Mouse (Mus musculus) NIH3T3 (cell line): ENCODE data around the gene Bckdha.

ENCODE experiments used
- DNase-seq: peaks from one replicate; pipeline ENCODE4 v3.0.0-alpha.2; 2012; ENCODE audit warnings: low read depth

Gene Bckdha

DNA sequence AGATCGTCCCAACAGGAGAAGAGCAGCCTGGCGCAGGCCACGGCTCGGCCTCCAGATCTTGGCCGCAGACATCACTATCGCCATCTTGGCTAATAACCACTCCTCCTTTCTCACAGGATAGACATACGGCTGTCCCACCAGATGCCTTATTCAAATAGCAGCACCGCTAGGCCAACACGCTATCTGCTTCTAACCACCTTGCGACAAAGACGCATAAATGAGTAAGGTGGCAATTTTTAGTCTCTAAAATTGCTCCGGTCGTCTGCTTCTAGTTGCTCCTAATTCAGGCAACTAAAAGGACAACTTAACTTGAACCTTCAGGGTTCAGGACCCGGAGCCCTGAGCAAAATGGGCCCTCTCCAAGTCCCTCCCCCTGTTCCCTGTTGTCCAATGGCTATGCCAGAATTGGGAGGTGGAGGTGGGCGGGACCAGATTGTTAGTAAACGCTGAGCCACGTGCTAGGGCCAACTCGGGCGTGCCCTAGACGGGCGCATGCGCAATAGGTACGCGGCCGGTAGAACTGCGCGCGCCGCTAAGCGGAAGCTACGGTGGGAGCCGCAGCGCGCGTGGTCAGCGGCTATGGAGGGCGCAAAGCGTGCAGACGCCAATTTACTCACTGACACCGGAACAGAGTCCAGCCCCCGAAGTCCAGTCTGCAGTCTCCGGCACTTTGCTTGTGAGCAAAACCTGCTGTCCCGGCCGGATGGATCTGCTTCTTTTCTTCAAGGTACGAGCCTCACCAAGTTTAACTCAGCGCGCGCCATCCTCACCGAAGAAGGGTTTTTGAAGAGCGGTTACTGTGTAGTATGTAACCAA, at the start of gene Bckdha, which contains the start of gene Exosc5:
Bckdha (minus strand) TSS at position 325 of the 816 bp plus-strand sequence.
Exosc5 (plus strand) TSS at position 508 of the 816 bp plus-strand sequence.
- peak; percentile 100 for DNase-seq

DNA sequence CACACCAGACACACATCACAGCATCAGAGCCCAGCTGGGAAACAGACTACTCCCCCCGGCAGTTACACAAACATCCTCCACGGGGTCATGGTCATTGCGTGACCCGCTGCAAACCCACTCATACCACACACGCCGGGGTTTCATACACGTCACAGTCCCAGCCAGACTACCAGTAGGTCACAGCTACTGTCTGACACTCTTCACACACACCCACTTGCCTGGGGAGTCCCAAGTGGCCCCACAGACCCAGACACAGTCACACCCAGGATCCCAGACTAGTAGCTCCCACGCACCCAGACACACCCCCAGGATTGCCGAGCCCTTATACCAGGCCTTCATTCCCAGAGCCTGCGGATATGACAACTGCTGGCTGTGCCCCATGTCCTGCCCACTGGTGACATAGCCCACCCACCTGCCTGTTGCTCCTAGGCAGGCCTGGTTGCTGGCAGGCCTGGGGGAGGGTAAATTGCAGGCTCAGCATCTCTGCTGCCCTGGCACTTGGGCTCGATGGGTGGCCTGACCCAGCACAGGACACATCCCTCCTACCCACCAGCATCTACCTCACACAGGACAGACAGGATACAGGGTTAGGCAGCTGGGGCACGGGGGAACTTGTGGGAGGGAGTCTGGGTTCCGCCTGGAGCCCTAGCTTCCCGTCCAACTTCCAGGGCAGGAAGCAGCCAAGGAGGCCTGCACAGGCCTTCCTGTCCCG, 49.0 kb upstream of the Bckdha start:
- no peak for DNase-seq

DNA sequence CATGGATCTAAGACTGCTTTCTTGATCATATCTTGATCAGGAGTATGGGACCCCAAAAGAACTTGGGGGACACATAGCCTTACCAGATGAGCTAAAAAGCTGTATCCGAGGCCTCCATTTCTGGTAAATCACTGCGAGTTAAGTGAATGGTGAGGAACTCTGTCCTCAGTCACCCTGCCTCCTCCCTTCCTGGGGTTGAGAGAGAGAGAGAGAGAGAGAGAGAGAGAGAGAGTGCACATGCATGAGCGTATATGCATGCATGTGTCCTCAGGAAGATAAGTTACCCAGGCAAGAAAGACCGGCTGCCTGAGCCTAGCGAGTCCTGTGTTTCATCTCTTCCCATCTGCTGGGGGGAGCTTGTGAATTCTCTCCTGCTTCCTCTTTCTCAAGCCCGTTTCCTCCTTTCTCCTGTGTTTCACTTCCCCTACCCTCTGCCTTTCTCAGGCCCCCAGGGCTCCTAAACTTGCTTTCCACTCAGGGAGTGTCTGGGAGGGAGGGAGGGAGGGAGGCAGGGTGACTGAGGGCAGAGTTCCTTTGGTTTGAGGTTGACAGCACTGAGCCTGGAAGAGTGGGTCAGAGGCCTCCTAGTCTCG, 47.9 kb upstream of the Bckdha start:
- DNase-seq = no peak

DNA sequence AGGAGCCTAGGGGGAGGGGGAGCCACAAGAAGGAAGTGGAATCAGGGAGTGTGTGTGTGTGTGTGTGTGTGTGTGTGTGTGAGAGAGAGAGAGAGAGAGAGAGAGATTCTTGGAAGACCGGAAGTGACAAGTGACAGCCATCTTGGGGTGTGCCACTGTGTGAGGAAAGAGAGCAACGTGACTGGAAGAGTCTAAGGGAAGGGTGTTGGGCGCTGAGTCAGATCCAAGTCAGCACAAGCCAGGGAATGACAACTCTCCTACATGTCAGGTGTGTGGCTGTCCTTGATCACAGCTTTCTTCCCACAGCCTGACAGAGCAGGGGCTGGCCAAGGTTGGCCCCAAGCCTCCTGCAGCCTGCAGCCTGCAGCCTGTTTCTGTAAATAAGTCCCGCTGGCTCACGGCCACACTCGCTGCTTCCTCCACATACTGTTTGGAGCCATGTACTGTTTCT, 47.0 kb upstream of the Bckdha start:
- DNase-seq = peak; percentile 41

DNA sequence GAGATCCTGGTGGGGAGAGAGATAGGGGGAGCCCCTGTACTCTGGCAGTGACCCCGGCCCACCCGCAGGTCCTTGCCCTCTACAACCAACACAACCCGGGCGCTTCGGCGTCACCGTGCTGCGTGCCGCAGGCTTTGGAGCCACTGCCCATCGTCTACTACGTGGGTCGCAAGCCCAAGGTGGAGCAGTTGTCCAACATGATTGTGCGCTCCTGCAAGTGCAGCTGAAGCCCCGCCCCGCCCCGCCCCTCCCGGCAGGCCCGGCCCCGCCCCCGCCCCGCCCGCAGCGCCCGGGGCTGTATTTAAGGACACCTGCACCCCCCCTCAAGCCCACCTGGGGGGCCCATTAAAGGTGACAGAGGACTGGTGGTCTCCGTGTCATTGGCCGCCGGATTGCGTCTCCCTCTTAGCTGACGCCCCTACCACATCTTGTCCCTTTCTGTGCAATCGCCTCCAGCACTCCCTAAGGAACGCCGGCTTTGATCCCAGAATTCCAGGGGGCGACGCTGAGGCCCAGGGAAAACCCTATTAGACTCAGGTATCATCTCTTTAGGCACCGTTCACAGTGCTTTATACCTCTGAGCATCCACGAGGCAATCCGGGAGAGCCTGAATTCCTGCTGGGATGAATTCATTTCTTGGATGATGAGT, 46.1 kb upstream of the Bckdha start:
- no peak for DNase-seq

DNA sequence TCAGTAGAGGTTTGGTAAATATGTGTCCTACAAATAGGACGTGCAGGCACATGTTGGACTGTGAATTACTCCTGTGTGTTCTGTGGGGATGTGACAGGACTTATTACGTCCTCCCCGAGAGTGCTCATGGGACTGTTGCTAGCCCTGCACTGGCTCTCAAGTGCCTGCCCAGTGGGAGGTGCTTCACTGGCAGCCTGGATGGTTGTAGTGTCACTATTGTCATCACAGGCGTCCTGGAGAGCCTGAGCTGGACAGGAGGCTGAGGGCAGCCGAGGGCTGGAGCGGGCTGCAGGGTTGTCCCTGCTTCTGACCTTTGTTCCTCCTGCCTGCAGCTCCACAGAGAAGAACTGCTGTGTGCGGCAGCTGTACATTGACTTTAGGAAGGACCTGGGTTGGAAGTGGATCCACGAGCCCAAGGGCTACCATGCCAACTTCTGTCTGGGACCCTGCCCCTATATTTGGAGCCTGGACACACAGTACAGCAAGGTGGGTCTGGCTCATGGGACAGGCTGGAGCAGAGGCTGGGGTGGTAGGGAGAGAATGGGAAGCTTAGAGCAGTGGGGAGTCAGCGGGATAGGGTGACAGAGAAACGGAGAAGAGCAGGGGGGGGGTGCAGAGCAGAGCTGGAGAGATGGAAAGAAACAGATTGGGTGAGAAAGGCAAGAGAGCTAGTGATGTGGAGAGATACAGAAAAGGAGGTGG, 45.2 kb upstream of the Bckdha start:
- no peak for DNase-seq

DNA sequence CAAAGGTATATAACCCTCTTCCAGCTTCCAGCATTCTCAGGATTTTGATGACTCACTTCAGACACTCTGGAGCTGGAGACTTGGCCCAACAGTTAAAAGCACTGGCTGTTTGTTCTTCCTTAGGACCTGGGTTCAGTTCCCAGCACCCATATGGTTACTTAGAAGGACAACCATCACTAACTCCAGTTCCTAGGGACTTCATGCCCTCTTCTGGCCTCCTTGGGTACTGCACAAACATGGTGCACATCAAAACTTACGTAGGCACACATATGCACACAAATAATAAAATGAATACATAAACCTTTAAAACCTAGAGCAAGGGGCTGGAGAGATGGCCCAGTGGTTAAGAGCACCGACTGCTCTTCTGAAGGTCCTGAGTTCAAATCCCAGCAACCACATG, 43.6 kb upstream of the Bckdha start:
- DNase-seq = peak; percentile 32

DNA sequence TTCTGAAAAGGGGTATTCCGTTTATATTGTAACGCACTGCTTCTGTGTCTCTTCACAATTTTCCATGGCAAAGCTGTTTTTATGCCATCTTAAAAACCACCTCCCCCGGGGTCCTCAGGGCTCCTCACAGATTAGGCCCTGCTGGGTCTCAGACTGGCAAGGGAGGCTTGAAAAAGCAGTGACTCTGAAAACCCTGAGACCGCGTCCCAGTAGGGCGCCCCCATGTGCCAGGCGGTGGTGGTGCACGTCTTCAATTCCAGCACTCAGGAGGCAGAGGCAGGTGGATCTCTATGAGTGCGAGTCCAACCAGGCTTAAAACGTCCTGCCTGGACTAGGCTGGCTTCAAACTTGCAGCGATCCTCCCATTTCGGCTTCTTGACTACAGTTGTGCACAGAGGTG, 42.0 kb upstream of the Bckdha start:
- no peak for DNase-seq

DNA sequence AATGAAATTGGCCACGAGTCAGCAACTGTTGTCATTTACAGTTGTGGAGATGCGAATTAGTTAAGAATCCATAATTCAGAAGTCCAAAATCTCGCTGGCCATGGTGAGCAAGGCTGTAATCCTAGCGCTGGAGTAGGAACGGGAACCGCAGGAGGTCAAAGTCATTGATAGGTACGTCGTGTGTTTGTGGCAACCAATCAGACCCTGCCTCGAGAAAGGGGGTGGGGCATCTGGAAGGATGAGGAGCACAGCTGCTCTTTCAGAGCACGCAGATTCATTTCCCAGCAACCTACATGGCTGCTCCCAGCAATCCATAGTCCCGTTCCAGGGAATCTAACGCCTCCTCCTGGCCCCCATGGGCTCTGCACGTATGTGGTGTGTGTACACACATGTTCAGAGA, 41.1 kb upstream of the Bckdha start:
- DNase-seq = no peak

DNA sequence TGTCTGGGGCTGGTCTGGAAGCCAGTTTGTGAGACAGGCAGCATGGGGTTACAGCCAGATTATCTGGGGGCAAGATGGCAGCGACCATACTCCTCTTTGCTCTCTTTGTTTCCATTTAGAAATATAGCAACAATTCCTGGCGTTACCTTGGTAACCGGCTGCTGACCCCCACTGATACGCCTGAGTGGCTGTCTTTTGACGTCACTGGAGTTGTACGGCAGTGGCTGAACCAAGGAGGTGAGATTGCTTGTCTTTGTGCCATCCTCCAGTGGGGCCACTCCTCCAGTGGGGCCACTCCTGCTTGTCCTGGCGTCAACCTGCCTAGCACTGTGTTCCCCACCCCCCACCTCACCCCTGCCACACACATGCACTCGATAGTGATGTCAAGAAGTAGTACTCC, 35.3 kb upstream of the Bckdha start:
- no peak for DNase-seq

DNA sequence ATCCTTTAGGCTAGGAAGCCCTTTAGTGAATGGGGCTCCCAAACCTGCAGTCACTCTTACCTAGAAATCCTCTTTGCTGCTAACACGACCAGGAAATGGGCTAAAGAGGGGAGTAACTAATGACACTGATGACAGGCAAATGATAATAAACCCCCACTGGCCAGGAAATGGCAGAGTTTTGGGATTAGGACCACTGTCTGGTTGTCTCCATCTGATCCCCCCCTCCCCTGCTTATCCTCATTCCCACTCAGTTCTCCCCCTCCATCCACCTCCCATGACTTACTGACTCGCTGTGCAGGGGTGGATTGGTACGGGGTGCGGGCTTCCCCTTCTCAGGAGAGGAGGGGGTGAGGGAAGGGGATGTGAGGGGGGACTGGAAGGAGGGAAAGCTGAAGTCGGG, 31.3 kb upstream of the Bckdha start:
- DNase-seq = no peak

DNA sequence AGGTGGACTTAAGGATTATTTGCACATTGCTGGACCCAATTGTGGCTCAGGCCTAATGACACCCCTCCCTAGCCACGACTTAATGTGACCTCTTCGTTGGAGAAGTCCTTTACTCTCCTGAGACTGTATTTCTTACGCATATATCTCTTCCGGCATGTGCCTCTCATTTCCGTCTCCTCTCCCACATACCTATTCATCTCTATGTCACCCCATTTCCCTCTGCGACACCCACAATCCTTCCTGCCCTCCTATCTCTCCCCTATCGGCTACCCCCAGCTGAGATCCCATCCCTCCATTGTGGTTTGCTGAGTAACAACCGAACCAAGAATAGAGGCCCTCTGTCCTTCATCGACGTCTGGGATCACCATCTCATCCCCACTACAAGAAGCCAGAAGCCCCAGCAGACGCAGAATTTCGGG, 30.8 kb upstream of the Bckdha start:
- no peak for DNase-seq

DNA sequence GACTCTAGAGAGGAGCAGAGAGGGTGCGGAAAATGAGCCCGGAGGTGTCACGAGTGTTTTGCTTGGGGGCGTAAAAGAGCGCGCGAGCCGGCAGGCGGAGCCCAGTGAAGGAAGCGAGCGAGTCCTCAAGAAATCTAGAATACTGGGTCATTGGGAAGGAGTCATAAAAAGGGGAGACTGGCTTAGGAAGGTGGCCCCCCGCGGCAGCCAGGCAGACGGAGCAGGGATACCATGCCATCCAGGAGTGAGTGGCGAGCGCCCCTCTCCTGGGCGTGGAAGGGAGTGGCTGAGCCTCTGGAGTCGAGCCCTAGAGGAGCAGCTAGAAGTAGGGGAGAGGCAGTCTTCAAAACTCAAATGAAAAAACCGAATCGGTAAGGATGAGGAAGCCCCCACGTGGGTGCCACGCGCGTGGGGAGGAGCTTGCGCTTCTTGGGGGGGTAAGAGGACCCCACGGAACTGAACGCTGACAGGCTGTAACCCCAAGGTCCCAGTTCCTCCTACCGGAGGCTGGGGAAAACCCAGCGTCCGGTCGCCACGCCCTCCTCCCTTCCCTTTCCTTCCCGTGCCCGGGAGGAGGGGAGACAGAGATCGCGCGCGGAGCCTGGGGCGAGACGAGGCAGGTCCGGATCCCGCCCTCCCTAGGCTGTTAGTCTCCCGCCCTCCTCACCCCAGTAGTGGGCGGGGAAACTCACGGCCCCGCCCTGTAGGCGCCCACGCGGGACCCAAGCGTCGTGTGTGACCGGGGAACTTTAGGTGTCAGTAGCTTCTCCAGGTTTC, 30.2 kb upstream of the Bckdha start:
- peak; percentile 77 for DNase-seq

DNA sequence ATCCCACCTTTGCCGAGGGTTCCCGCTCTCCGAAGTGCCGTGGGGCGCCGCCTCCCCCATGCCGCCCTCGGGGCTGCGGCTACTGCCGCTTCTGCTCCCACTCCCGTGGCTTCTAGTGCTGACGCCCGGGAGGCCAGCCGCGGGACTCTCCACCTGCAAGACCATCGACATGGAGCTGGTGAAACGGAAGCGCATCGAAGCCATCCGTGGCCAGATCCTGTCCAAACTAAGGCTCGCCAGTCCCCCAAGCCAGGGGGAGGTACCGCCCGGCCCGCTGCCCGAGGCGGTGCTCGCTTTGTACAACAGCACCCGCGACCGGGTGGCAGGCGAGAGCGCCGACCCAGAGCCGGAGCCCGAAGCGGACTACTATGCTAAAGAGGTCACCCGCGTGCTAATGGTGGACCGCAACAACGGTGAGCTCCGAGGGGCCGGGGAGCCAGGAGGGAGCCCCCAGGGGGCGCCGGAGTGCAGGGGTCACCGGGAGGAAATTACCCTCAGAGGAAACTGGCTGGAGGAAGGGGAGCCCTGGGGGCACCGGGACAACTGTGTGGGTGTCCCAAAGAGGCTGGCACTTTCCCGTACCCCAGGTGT, 29.1 kb upstream of the Bckdha start:
- DNase-seq = peak; percentile 59

DNA sequence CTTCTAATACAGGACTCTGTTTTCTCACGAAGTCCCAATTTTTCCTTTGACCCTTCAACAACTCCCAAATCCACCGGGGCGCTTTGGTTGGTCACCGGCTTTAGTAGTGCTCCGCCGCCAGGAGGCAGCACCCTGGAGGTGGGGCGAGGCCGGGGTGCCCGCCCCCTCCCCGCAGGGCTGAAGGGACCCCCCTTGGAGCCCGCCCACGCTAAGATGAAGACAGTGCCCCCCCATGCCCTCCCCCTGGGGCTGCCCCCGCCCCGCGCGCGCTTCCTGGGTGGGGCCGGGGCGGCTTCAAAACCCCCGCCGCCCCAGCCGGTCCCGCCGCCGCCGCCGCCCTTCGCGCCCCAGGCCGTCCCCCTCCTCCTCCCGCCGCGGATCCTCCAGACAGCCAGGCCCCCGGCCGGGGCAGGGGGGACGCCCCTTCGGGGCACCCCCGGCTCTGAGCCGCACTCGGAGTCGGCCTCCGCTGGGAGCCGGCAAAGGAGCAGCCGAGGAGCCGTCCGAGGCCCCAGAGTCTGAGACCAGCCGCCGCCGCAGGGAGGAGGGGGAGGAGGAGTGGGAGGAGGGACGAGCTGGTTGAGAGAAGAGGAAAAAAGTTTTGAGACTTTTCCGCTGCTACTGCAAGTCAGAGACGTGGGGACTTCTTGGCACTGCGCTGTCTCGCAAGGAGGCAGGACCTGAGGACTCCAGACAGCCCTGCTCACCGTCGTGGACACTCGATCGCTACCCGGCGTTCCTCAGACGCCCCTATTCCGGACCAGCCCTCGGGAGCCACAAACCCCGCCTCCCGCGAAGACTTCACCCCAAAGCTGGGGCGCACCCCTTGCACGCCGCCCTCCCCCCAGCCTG, 28.1 kb upstream of the Bckdha start, which contains the start of gene Tgfb1:
Tgfb1 (plus strand) TSS at position 323 of the 852 bp plus-strand sequence.
- DNase-seq = peak; percentile 86

DNA sequence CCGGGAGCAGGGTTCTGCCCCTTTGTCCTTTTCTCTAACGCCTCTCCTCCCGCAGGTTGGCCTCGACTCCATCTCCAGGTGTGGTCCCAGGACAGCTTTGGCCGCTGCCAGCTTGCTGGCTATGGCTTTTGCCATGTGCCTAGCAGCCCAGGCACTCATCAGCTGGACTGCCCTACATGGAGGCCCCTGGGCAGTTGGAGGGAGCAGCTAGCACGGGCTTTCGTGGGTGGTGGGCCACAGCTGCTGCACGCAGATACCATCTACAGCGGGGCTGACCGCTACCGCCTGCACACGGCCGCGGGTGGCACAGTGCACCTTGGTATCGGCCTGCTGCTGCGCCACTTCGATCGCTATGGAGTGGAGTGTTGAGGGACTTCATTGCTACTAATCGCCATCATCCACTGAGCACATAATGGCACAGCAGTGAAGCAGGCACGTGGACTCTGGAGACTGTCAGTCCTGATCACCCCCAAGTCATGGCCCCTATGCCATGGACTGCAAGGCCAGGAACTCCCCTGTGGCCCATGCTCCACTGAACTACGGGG, 27.2 kb upstream of the Bckdha start:
- no peak for DNase-seq

DNA sequence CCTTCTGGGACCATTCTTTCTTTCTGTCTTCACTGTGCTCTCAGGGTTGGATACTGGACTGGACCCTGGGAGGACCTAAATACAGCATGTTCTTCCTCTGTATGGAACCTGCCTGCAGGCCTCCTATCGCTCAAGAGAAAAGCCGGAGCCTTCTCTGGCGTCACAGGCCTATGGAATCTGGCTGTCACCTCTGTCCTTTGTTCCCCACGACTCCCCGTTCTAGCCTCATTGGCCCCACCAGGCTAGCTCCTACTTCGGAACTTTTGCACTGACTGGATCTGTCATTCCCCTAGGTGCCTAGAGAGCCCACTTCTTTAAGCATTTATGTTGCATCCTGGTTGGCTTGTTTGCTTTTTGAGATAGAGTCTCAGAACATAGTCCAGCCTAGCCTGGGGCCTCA, 25.9 kb upstream of the Bckdha start:
- no peak for DNase-seq

DNA sequence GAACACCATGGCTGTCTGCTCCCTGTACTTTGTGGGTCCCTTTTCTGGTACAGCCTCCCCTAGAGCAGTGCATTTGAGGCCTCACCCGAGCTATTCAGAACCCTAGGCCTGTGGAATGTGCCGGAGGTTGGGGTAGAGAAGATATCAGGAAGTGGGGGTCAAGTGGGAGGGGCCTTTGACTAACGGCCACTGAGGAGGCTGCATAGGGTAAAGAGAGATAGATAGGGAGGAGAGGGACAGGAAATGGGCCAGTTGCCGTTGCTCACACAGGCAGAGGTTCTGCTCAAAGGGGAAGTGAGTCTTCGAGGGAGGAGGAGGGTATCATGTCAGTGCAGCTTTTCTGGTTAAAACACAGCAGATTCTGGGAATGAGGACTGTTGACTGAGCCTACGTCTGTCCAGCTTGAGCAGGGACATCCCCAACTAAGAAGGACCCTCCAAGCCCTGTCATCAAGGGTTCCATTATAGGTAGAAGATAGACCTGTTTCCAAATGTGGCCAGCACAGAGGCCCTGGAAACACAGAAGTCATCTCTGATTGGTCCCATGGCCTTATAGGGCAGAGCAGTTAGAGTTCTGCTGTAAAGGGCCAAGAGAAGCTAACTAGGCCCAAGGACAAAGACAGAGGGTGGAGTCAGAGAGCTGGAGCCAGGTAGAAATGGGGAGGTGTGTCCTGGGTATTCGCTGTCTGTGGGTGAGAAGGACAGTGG, 24.8 kb upstream of the Bckdha start:
- DNase-seq = no peak
